Mouse (Mus musculus) forebrain, postnatal 0 days (tissue): ENCODE data around the gene Tex22. TPM values are rescaled to one million over a fixed set of nuclear protein-coding genes. Genes with fewer than 3 reads are reported as not detected.

Experiments used
- ATAC-seq: fragments of 200-750 bp; cut with Nextera tagmentation; 2 replicates; pipeline ENCODE4 v1.8.0; 2017; ENCODE audit warnings: mild to moderate bottlenecking, moderate library complexity
- DNase-seq: peaks from one replicate; pipeline ENCODE4 v3.0.0-alpha.2; 2015
- H3K27ac ChIP-seq: fragments of 300-500 bp; sonication (generic); 2 replicates; pipeline ENCODE4 v1.5.1; 2014; ENCODE audit warnings: low read depth, mild to moderate bottlenecking, antibody characterized with exemption, low read length, moderate library complexity, mixed read lengths
- H3K27me3 ChIP-seq: fragments of 300-500 bp; sonication (generic); 2 replicates; pipeline ENCODE4 v1.6.1; 2014; ENCODE audit warnings: mild to moderate bottlenecking, low read length, mixed read lengths; ENCODE audit not compliant: insufficient read depth
- H3K36me3 ChIP-seq: fragments of 300-500 bp; sonication (generic); 2 replicates; pipeline ENCODE4 v1.6.1; 2014; ENCODE audit warnings: mild to moderate bottlenecking, moderate library complexity; ENCODE audit not compliant: insufficient read depth
- H3K4me1 ChIP-seq: fragments of 300-500 bp; sonication (generic); 2 replicates; pipeline ENCODE4 v1.6.1; 2014; ENCODE audit warnings: antibody characterized with exemption; ENCODE audit not compliant: insufficient read depth
- H3K4me2 ChIP-seq: fragments of 300-500 bp; sonication (generic); 2 replicates; pipeline ENCODE4 v1.6.1; 2014; ENCODE audit warnings: low read depth, mild to moderate bottlenecking, moderate library complexity
- H3K4me3 ChIP-seq: fragments of 300-500 bp; sonication (generic); 2 replicates; pipeline ENCODE4 v1.5.1; 2014; ENCODE audit warnings: low read depth, low read length, mixed read lengths
- H3K9ac ChIP-seq: fragments of 300-500 bp; sonication (generic); 2 replicates; pipeline ENCODE4 v1.6.1; 2014; ENCODE audit warnings: mild to moderate bottlenecking
- H3K9me3 ChIP-seq: fragments of 300-500 bp; sonication (generic); 2 replicates; pipeline ENCODE4 v1.6.1; 2016; ENCODE audit warnings: low read length
- CTCF ChIP-seq: sonication (generic); IDR thresholded peaks from 2 replicates; pipeline ENCODE4 v1.5.1; 2016; ENCODE audit warnings: antibody characterized with exemption, control low read depth, low read depth
- WGBS: fragments of 180-500 bp; shearing (Covaris S2); extraction: QIAGEN DNeasy Blood & Tissue Kit; methylation state at CpG from one replicate; pipeline ENCODE4 v1.1.7; 2014; 5-methylcytosine and 5-hydroxymethylcytosine counted together
- polyA plus RNA-seq: library from polyadenylated mRNA; unstranded; fragments of >200 nt; fragmentation: Nextera tagmentation; extraction: Ambion mirVana; gene quantifications from 2 replicates; pipeline ENCODE4 v1.2.1, GENCODE M21; 2015
- total RNA-seq: library from RNA; depleted of rRNA; stranded (reverse); fragments of >200 nt; gene quantifications from 2 replicates; pipeline ENCODE4 v1.2.3, GENCODE M21; 2014

The Tex22 gene
- total and polyA plus RNA-seq, 2 experiments from 2014 or later, result 1.7 TPM; not detected in 1

DNA sequence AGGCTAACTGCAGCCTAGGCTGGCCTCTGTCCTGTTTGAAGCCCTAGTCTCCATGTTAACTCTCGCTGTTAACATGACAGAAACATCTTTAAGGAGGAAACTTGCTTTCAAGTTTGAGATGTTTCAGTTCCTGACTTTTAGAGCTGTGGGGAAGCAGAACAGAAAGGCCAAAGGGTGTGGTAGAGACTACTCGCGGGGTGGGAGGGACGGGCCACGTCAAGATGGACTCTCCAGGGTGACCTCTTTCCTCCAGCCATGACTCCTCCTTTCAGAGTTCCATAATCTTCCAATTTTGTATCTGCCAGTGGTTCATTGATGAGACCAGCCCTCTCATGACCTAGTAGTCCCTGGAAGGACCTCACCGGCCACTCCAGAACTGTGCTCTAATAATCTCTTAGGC lies 42.9 kb upstream of the Tex22 start:
- H3K36me3 ChIP-seq, result peaks cover 5% of the 10 kb centered on the region; the same call in 1 of the 2 replicates
- no peaks in the 10 kb centered on the region; the same call in 1 of the 2 replicates for H3K4me1 ChIP-seq
- no peaks in the 10 kb centered on the region for H3K27me3 ChIP-seq
- no peak for TF ChIP-seq CTCF
- no peak overlapping the region for H3K27ac ChIP-seq
- no peaks in the 10 kb centered on the region for H3K9me3 ChIP-seq
- H3K9ac ChIP-seq, result no peak overlapping the region
- no peak for DNase-seq
- ATAC-seq, result no peak
- H3K4me3 ChIP-seq, result no peak overlapping the region
- 87% methylated on average over 6 of the region's 6 CpGs for WGBS
- H3K4me2 ChIP-seq, result no peak overlapping the region

GRCm38 (mm10) chr12:113032296-113033250 lies 41.7 kb upstream of the Tex22 start:
- Histone ChIP-seq H3K27me3 (no peaks in the 10 kb centered on the region), H3K9me3 (no peaks in the 10 kb centered on the region), H3K4me2 (no peak overlapping the region), H3K4me3 (no peak overlapping the region), H3K36me3 (no peaks in the 10 kb centered on the region), H3K9ac (no peak overlapping the region), H3K4me1 (no peaks in the 10 kb centered on the region; the same call in 1 of the 2 replicates), H3K27ac (no peak overlapping the region)
- peak; percentile 34 for DNase-seq
- TF ChIP-seq CTCF, result peak; percentile 18; the same call in 1 of the 2 replicates
- 47% methylated on average over 11 of the region's 11 CpGs for WGBS
- peak; percentile 84 for ATAC-seq

DNA sequence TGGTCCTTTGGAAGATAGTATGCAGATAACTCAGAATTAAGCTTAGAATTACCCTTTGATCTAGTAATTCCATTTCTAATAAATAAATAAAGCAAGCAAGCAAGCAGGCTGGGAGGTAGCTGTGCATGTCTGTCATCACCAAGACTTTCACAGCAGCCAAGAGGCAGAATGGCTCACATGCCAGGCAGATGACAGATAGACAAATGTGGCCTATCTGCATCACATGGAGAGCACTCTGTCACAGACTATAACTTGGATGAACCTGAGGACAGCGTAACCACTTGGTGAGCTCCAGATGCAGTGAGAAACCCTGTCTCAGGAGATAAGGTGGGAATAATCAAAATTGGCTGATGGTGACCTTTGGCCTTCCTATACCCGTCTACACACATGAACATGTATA lies 39.2 kb upstream of the Tex22 start:
- Histone ChIP-seq H3K4me2 (no peak overlapping the region), H3K9ac (no peak overlapping the region), H3K27ac (no peak overlapping the region), H3K27me3 (no peaks in the 10 kb centered on the region), H3K4me3 (no peak overlapping the region), H3K36me3 (no peaks in the 10 kb centered on the region), H3K9me3 (no peaks in the 10 kb centered on the region), H3K4me1 (no peaks in the 10 kb centered on the region)
- 81% methylated on average over 2 of the region's 2 CpGs for WGBS
- TF ChIP-seq CTCF, result no peak
- ATAC-seq (no peak), DNase-seq (no peak)

- H3K27ac ChIP-seq, result no peak overlapping the region
- no peak overlapping the region for H3K4me3 ChIP-seq
- DNase-seq (no peak), ATAC-seq (no peak)
- 90% methylated on average over 4 of the region's 4 CpGs for WGBS
- H3K36me3 ChIP-seq, result no peaks in the 10 kb centered on the region
- peaks cover 8% of the 10 kb centered on the region; the same call in 1 of the 2 replicates for H3K4me1 ChIP-seq
- no peak overlapping the region for H3K4me2 ChIP-seq
- H3K9me3 ChIP-seq, result no peaks in the 10 kb centered on the region
- no peak for TF ChIP-seq CTCF
- no peak overlapping the region for H3K9ac ChIP-seq
- H3K27me3 ChIP-seq, result no peaks in the 10 kb centered on the region
Measured at GRCm38 (mm10) chr12:113036996-113037395, 37.3 kb upstream of the Tex22 start.

GRCm38 (mm10) chr12:113038414-113038813 lies 35.9 kb upstream of the Tex22 start:
- peaks cover 8% of the 10 kb centered on the region; the same call in 1 of the 2 replicates for H3K4me1 ChIP-seq
- ATAC-seq (no peak), DNase-seq (no peak)
- H3K4me2 ChIP-seq, result no peak overlapping the region
- no peak overlapping the region for H3K4me3 ChIP-seq
- H3K27ac ChIP-seq, result no peak overlapping the region
- no peak for TF ChIP-seq CTCF
- H3K36me3 ChIP-seq, result no peaks in the 10 kb centered on the region
- H3K9me3 ChIP-seq, result no peaks in the 10 kb centered on the region
- no peak overlapping the region for H3K9ac ChIP-seq
- WGBS, result 91% methylated on average over 4 of the region's 4 CpGs
- no peaks in the 10 kb centered on the region for H3K27me3 ChIP-seq

GRCm38 (mm10) chr12:113041481-113042439 lies 32.5 kb upstream of the Tex22 start:
- Histone ChIP-seq H3K4me1 (peaks cover 8% of the 10 kb centered on the region; the same call in 1 of the 2 replicates), H3K4me3 (no peak overlapping the region), H3K27ac (peak overlapping the region; percentile 59), H3K9me3 (no peaks in the 10 kb centered on the region), H3K27me3 (no peaks in the 10 kb centered on the region), H3K36me3 (peaks cover 13% of the 10 kb centered on the region), H3K4me2 (no peak overlapping the region), H3K9ac (no peak overlapping the region)
- TF ChIP-seq CTCF, result no peak
- peak; percentile 92 for ATAC-seq
- DNase-seq, result peak; percentile 85
- 53% methylated on average over 15 of the region's 15 CpGs for WGBS
